Mouse (Mus musculus) myocyte (in vitro differentiated cells): ENCODE results near the gene Coro2b. TPM values are rescaled to one million over a fixed set of nuclear protein-coding genes. Genes with fewer than 3 reads are reported as not detected.

Experiments
- H3K27me3 ChIP-seq: one replicate; pipeline ENCODE4 v1.6.1; 2011; ENCODE audit not compliant: control insufficient read depth, insufficient read depth, insufficient read length
- H3K36me3 ChIP-seq: one replicate; pipeline ENCODE4 v1.6.1; 2011; ENCODE audit not compliant: control insufficient read depth, insufficient read depth
- H3K4me2 ChIP-seq: one replicate; pipeline ENCODE4 v1.6.1; 2011; ENCODE audit warnings: low read depth, control low read depth
- H3K4me3 ChIP-seq: one replicate; pipeline ENCODE4 v1.5.1; 2011; ENCODE audit warnings: mild to moderate bottlenecking, control low read depth, moderate library complexity
- H3K79me2 ChIP-seq: one replicate; pipeline ENCODE4 v1.6.1; 2011; ENCODE audit not compliant: control insufficient read depth, insufficient read depth
- H3ac ChIP-seq: one replicate; pipeline ENCODE4 v1.6.1; 2011; ENCODE audit not compliant: control insufficient read depth, insufficient read length
- CEBPB ChIP-seq: IDR thresholded peaks from 2 replicates; pipeline ENCODE4 v1.6.1; 2011; ENCODE audit warnings: mild to moderate bottlenecking, moderate library complexity; ENCODE audit not compliant: poor library complexity, insufficient read depth, severe bottlenecking
- E2F4 ChIP-seq: IDR thresholded peaks from one replicate; pipeline ENCODE4 v1.6.1; 2011; ENCODE audit warnings: mild to moderate bottlenecking, control low read depth, moderate library complexity; ENCODE audit not compliant: insufficient read depth
- MAX ChIP-seq: IDR thresholded peaks from one replicate; pipeline ENCODE4 v1.6.1; 2011; ENCODE audit warnings: low read depth, mild to moderate bottlenecking, control low read depth
- MYOD1 ChIP-seq, 3 experiments: IDR thresholded peaks; one replicate each; pipeline ENCODE4 v1.6.1; 2011; ENCODE audit warnings: control low read depth in 2 of 3, low read depth in 2 of 3, mild to moderate bottlenecking in 2 of 3, moderate library complexity in 1 of 3; ENCODE audit not compliant: insufficient read length in 2 of 3, control insufficient read depth in 1 of 3
- MYOG ChIP-seq, 3 experiments: IDR thresholded peaks; one replicate each; pipeline ENCODE4 v1.6.1; 2011; ENCODE audit warnings: control low read depth in 2 of 3, low read depth in 2 of 3, mild to moderate bottlenecking in 2 of 3; ENCODE audit not compliant: insufficient read length in 2 of 3, control insufficient read depth in 1 of 3, insufficient read depth in 1 of 3
- POLR2A ChIP-seq: IDR thresholded peaks from one replicate; pipeline ENCODE4 v1.6.1; 2011; ENCODE audit warnings: low read depth, mild to moderate bottlenecking, control low read depth, moderate library complexity; ENCODE audit not compliant: insufficient read length
- POLR2AphosphoS2 ChIP-seq: IDR thresholded peaks from one replicate; pipeline ENCODE4 v1.6.1; 2011; ENCODE audit warnings: low read depth, control low read depth; ENCODE audit not compliant: insufficient read length
- REST ChIP-seq: IDR thresholded peaks from one replicate; pipeline ENCODE4 v1.6.1; 2011; ENCODE audit warnings: mild to moderate bottlenecking, control low read depth, moderate library complexity; ENCODE audit not compliant: insufficient read depth, insufficient read length
- SRF ChIP-seq: IDR thresholded peaks from one replicate; pipeline ENCODE4 v1.6.1; 2011; ENCODE audit warnings: low read depth; ENCODE audit not compliant: control insufficient read depth, insufficient read length
- TCF12 ChIP-seq: IDR thresholded peaks from one replicate; pipeline ENCODE4 v1.6.1; 2011; ENCODE audit warnings: mild to moderate bottlenecking, control low read depth; ENCODE audit not compliant: poor library complexity, insufficient read depth, severe bottlenecking
- TCF3 ChIP-seq: IDR thresholded peaks from one replicate; pipeline ENCODE4 v1.6.1; 2011; ENCODE audit warnings: low read depth, control low read depth; ENCODE audit not compliant: insufficient read length
- USF1 ChIP-seq: IDR thresholded peaks from one replicate; pipeline ENCODE4 v1.6.1; 2011; ENCODE audit warnings: low read depth, mild to moderate bottlenecking, control low read depth, moderate library complexity
- polyA plus RNA-seq: library from polyadenylated mRNA; unstranded; fragments of >200 nt; fragmentation: generic; extraction: Trizol; gene quantifications from one replicate; pipeline ENCODE4 v1.2.1, GENCODE M21; 2012; ENCODE audit warnings: missing spikeins

Gene Coro2b
- polyA plus RNA-seq, 1 experiment: 21.3 TPM

- H3ac ChIP-seq: no peak overlapping the region
- H3K4me3 ChIP-seq: no peak overlapping the region
- H3K4me2 ChIP-seq: no peak overlapping the region
- H3K36me3 ChIP-seq: no peaks in the 10 kb centered on the region
- H3K79me2 ChIP-seq: no peaks in the 10 kb centered on the region
- no peaks in the 10 kb centered on the region for H3K27me3 ChIP-seq
- TF ChIP-seq MYOG (IDR thresholded peaks at IDR 0.05; ENCODE audit: control insufficient read depth in 1 of 3, insufficient read depth in 1 of 3, insufficient read length in 2 of 3, low read depth in 2 of 3): no peak
- no peak for TF ChIP-seq POLR2AphosphoS2
- TF ChIP-seq MAX: no peak
- TF ChIP-seq USF1: no peak
- TF ChIP-seq MYOD1 (IDR thresholded peaks at IDR 0.05; ENCODE audit: control insufficient read depth in 1 of 3, insufficient read length in 2 of 3, low read depth in 2 of 3): no peak
- TF ChIP-seq SRF: no peak
- no peak for TF ChIP-seq TCF12
- no peak for TF ChIP-seq CEBPB
- no peak for TF ChIP-seq E2F4
- TF ChIP-seq REST: no peak
- no peak for TF ChIP-seq POLR2A
- TF ChIP-seq TCF3: no peak
Observed at GRCm38 (mm10) chr9:62522211-62522610, 14.6 kb downstream of the Coro2b start.

GRCm38 (mm10) chr9:62521541-62521940 lies 15.3 kb downstream of the Coro2b start:
- Histone ChIP-seq H3K27me3 (no peaks in the 10 kb centered on the region), H3K4me2 (no peak overlapping the region), H3K79me2 (peaks cover under 1% of the 10 kb centered on the region), H3ac (no peak overlapping the region), H3K4me3 (no peak overlapping the region), H3K36me3 (no peaks in the 10 kb centered on the region)
- TF ChIP-seq POLR2A (no peak), E2F4 (no peak), USF1 (no peak), CEBPB (no peak), POLR2AphosphoS2 (no peak), TCF3 (no peak), MYOD1 (IDR thresholded peaks at IDR 0.05; ENCODE audit: control insufficient read depth in 1 of 3, insufficient read length in 2 of 3, low read depth in 2 of 3) (no peak), REST (no peak), TCF12 (no peak), SRF (no peak), MYOG (IDR thresholded peaks at IDR 0.05; ENCODE audit: control insufficient read depth in 1 of 3, insufficient read depth in 1 of 3, insufficient read length in 2 of 3, low read depth in 2 of 3) (no peak)

GRCm38 (mm10) chr9:62520933-62521332 lies 15.9 kb downstream of the Coro2b start:
- H3ac ChIP-seq: no peak overlapping the region
- H3K4me3 ChIP-seq: no peak overlapping the region
- no peaks in the 10 kb centered on the region for H3K27me3 ChIP-seq
- no peaks in the 10 kb centered on the region for H3K36me3 ChIP-seq
- no peak overlapping the region for H3K4me2 ChIP-seq
- TF ChIP-seq POLR2AphosphoS2 (no peak), MYOG (IDR thresholded peaks at IDR 0.05; ENCODE audit: control insufficient read depth in 1 of 3, insufficient read depth in 1 of 3, insufficient read length in 2 of 3, low read depth in 2 of 3) (no peak), REST (no peak), MYOD1 (IDR thresholded peaks at IDR 0.05; ENCODE audit: control insufficient read depth in 1 of 3, insufficient read length in 2 of 3, low read depth in 2 of 3) (no peak), CEBPB (no peak), USF1 (no peak), MAX (no peak), TCF12 (no peak), POLR2A (no peak), SRF (no peak), E2F4 (no peak), TCF3 (no peak)
- peaks cover 3% of the 10 kb centered on the region for H3K79me2 ChIP-seq

- no peak overlapping the region for H3ac ChIP-seq
- no peak for TF ChIP-seq POLR2A
- no peak for TF ChIP-seq USF1
- TF ChIP-seq MYOG (IDR thresholded peaks at IDR 0.05; ENCODE audit: control insufficient read depth in 1 of 3, insufficient read depth in 1 of 3, insufficient read length in 2 of 3, low read depth in 2 of 3): no peak
- no peak for TF ChIP-seq E2F4
- TF ChIP-seq MYOD1 (IDR thresholded peaks at IDR 0.05; ENCODE audit: control insufficient read depth in 1 of 3, insufficient read length in 2 of 3, low read depth in 2 of 3): no peak
- no peak for TF ChIP-seq POLR2AphosphoS2
- no peak for TF ChIP-seq SRF
- TF ChIP-seq MAX: no peak
- no peak for TF ChIP-seq REST
- TF ChIP-seq CEBPB: no peak
- no peak for TF ChIP-seq TCF12
- no peak for TF ChIP-seq TCF3
- H3K79me2 ChIP-seq: peaks cover 3% of the 10 kb centered on the region
- no peaks in the 10 kb centered on the region for H3K27me3 ChIP-seq
- no peaks in the 10 kb centered on the region for H3K36me3 ChIP-seq
- H3K4me3 ChIP-seq: no peak overlapping the region
- H3K4me2 ChIP-seq: no peak overlapping the region
Observed at GRCm38 (mm10) chr9:62519787-62520503, 16.9 kb downstream of the Coro2b start.
